Mouse (Mus musculus) erythroblast, adult 5-6 weeks (primary cell): Measurements from ENCODE around the gene Agpat4. TPM values are rescaled to one million over a fixed set of nuclear protein-coding genes. Genes with fewer than 3 reads are reported as not detected.

Experiments
- ATAC-seq: replicated peaks from 2 replicates; pipeline ENCODE4 v1.8.0; 2016; ENCODE audit warnings: moderate number of reproducible peaks, mild to moderate bottlenecking, moderate TSS enrichment, inconsistent platforms; ENCODE audit not compliant: poor library complexity, low FRiP score, severe bottlenecking
- total RNA-seq, 2 experiments: library from RNA; stranded (forward) in 1 of 2; stranded (reverse) in 1 of 2; fragments of 150-400 nt in 1 of 2; fragments of 200-764, 138-1000 nt in 1 of 2; gene quantifications; 2 replicates each; pipeline versions ENCODE4 v1.2.3 to v1.2.4; 2015 to 2017; ENCODE audit warnings: low replicate concordance in 2 of 2

Gene Agpat4
- total RNA-seq, 2 experiments from 2014 or later = 73.6 to 99.3 TPM

GRCm38 (mm10) chr17:12261887-12262286 lies 143.4 kb downstream of the Agpat4 start:
- ATAC-seq = no peak

GRCm38 (mm10) chr17:12262851-12263250 lies 144.3 kb downstream of the Agpat4 start:
- no peak for ATAC-seq

GRCm38 (mm10) chr17:12263787-12264186 lies 145.3 kb downstream of the Agpat4 start:
- no peak for ATAC-seq

GRCm38 (mm10) chr17:12264293-12264692 lies 145.8 kb downstream of the Agpat4 start:
- no peak for ATAC-seq

GRCm38 (mm10) chr17:12265969-12266925 lies 147.7 kb downstream of the Agpat4 start:
- ATAC-seq = no peak; the same call in 1 of the 2 replicates

- no peak for ATAC-seq
Measured at GRCm38 (mm10) chr17:12268091-12268490, 149.6 kb downstream of the Agpat4 start.

GRCm38 (mm10) chr17:12268538-12268937 lies 150.0 kb downstream of the Agpat4 start:
- no peak for ATAC-seq

Other genes with a start within 250 kb of the Agpat4 start
- 0.77 and 1.3 TPM in 2 replicates for gene Map3k4, start 200.1 kb downstream of the Agpat4 start, total RNA-seq (2015; ENCODE audit: low replicate concordance)
- 6.3 and 7.2 TPM in 2 replicates for gene Map3k4, start 200.1 kb downstream of the Agpat4 start, total RNA-seq (2017; ENCODE audit: low replicate concordance)